Mouse (Mus musculus) heart, postnatal 0 days (tissue): ENCODE measurements around the gene Cdyl2. TPM values are rescaled to one million over a fixed set of nuclear protein-coding genes. Genes with fewer than 3 reads are reported as not detected.

ENCODE experiments used
- ATAC-seq: fragments of 200-750 bp; cut with Nextera tagmentation; 2 replicates; pipeline ENCODE4 v1.8.0; 2017; ENCODE audit warnings: low read depth, moderate number of reproducible peaks, moderate library complexity; ENCODE audit not compliant: insufficient read depth
- DNase-seq: peaks from one replicate; pipeline ENCODE4 v3.0.0-alpha.2; 2016; ENCODE audit warnings: low spot score
- H3K27ac ChIP-seq: fragments of 300-500 bp; sonication (generic); 2 replicates; pipeline ENCODE4 v1.5.1; 2014; ENCODE audit warnings: low read depth, mild to moderate bottlenecking
- H3K27me3 ChIP-seq: fragments of 300-500 bp; sonication (generic); 2 replicates; pipeline ENCODE4 v1.6.1; 2014; ENCODE audit warnings: low read length, mixed read lengths; ENCODE audit not compliant: control insufficient read depth, insufficient read depth
- H3K36me3 ChIP-seq: fragments of 300-500 bp; sonication (generic); replicated peaks from 2 replicates; pipeline ENCODE4 v1.6.1; 2014; ENCODE audit warnings: low read length, mixed read lengths; ENCODE audit not compliant: control insufficient read depth, insufficient read depth
- H3K4me1 ChIP-seq: fragments of 300-500 bp; sonication (generic); 2 replicates; pipeline ENCODE4 v1.6.1; 2014; ENCODE audit warnings: antibody characterized with exemption; ENCODE audit not compliant: control insufficient read depth, insufficient read depth
- H3K4me2 ChIP-seq: fragments of 300-500 bp; sonication (generic); 2 replicates; pipeline ENCODE4 v1.6.1; 2014; ENCODE audit warnings: low read depth, mild to moderate bottlenecking, low read length, moderate library complexity
- H3K4me3 ChIP-seq: fragments of 300-500 bp; sonication (generic); 2 replicates; pipeline ENCODE4 v1.5.1; 2014; ENCODE audit warnings: low read depth, low read length
- H3K9ac ChIP-seq: fragments of 300-500 bp; sonication (generic); replicated peaks from 2 replicates; pipeline ENCODE4 v1.6.1; 2014; ENCODE audit warnings: low read depth, low read length, mixed read lengths
- H3K9me3 ChIP-seq: fragments of 300-500 bp; sonication (generic); replicated peaks from 2 replicates; pipeline ENCODE4 v1.6.1; 2016; ENCODE audit warnings: low read length; ENCODE audit not compliant: control insufficient read depth
- CTCF ChIP-seq: IDR thresholded peaks from 2 replicates; pipeline ENCODE4 v1.5.1; 2016; ENCODE audit warnings: antibody characterized with exemption, control low read depth, low read depth
- EP300 ChIP-seq: IDR thresholded peaks from 2 replicates; pipeline ENCODE4 v1.6.1; 2016; ENCODE audit warnings: antibody characterized with exemption, low read depth
- WGBS: fragments of 180-500 bp; shearing (Covaris S2); extraction: QIAGEN DNeasy Blood & Tissue Kit; methylation state at CpG from one replicate; pipeline ENCODE4 v1.1.7; 2014; 5-methylcytosine and 5-hydroxymethylcytosine counted together
- polyA plus RNA-seq: library from polyadenylated mRNA; unstranded; fragments of >200 nt; fragmentation: Nextera tagmentation; extraction: Ambion mirVana; gene quantifications from 2 replicates; pipeline ENCODE4 v1.2.1, GENCODE M21; 2015
- total RNA-seq: library from RNA; depleted of rRNA; stranded (reverse); fragments of >200 nt; gene quantifications from 2 replicates; pipeline ENCODE4 v1.2.3, GENCODE M21; 2014; ENCODE audit warnings: low replicate concordance; rRNA removed

Gene Cdyl2
- total RNA-seq (3.6 and 4.7 TPM in 2 replicates), polyA plus RNA-seq (3.3 and 4.2 TPM in 2 replicates)

GRCm38 (mm10) chr8:116732684-116733647, at the start of gene Cdyl2:
TSS of gene Cdyl2 (minus strand) at chr8:116732991.
- H3K27me3 ChIP-seq, result peaks cover 11% of the 10 kb centered on the region
- peak within 1 kb of the TSS; percentile 93 for H3K4me2 ChIP-seq
- TF ChIP-seq EP300 (no peak), CTCF (no peak)
- peak within 1 kb of the TSS; percentile 98 for H3K4me3 ChIP-seq
- 0 out of 2 replicates have a peak, but pooled peaks cover 5% of the 10 kb centered on the region for H3K9me3 ChIP-seq
- under 1% methylated on average over 111 of the region's 129 CpGs for WGBS
- DNase-seq (peak; percentile 49), ATAC-seq (peak; percentile 83)
- peak within 1 kb of the TSS; percentile 82 for H3K27ac ChIP-seq
- H3K4me1 ChIP-seq, result no peaks in the 10 kb centered on the region
- H3K36me3 ChIP-seq, result no peaks in the 10 kb centered on the region
- peak within 1 kb of the TSS; percentile 92 for H3K9ac ChIP-seq

DNA sequence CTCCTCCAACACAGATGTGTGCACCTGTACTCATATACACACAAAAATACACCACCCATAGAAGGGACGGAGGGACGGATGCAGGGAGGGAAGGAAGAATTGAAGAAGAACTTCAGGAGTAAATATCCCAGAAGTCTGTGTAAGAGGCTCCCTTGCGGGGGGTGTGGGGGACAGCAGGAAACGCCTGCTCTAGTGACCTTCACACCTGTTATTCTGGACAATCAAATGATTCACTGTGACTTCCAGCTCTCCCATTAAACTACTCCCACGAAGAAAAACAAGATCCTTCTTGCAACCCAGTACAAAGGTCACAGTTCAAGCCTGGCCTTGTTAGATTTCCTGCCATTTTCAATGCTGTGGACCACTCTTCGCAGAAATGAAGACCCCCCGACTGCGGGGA, 47.8 kb upstream of the Cdyl2 start:
- Histone ChIP-seq H3K27me3 (no peaks in the 10 kb centered on the region), H3K4me3 (no peak overlapping the region), H3K9me3 (no peaks in the 10 kb centered on the region), H3K27ac (no peak overlapping the region), H3K36me3 (no peaks in the 10 kb centered on the region), H3K4me2 (no peak overlapping the region), H3K4me1 (no peaks in the 10 kb centered on the region), H3K9ac (no peak overlapping the region)
- no peak for TF ChIP-seq CTCF
- TF ChIP-seq EP300, result no peak
- ATAC-seq, result no peak
- no peak for DNase-seq
- WGBS, result 59% methylated on average over 8 of the region's 8 CpGs

GRCm38 (mm10) chr8:116774220-116774619, 41.4 kb upstream of the Cdyl2 start:
- Histone ChIP-seq H3K36me3 (no peaks in the 10 kb centered on the region), H3K9ac (no peak overlapping the region), H3K4me1 (no peaks in the 10 kb centered on the region), H3K4me2 (no peak overlapping the region), H3K27ac (no peak overlapping the region), H3K9me3 (no peaks in the 10 kb centered on the region), H3K4me3 (no peak overlapping the region), H3K27me3 (no peaks in the 10 kb centered on the region)
- DNase-seq (no peak), ATAC-seq (no peak)
- TF ChIP-seq EP300 (no peak), CTCF (no peak)
- WGBS, result 86% methylated on average over 5 of the region's 5 CpGs

DNA sequence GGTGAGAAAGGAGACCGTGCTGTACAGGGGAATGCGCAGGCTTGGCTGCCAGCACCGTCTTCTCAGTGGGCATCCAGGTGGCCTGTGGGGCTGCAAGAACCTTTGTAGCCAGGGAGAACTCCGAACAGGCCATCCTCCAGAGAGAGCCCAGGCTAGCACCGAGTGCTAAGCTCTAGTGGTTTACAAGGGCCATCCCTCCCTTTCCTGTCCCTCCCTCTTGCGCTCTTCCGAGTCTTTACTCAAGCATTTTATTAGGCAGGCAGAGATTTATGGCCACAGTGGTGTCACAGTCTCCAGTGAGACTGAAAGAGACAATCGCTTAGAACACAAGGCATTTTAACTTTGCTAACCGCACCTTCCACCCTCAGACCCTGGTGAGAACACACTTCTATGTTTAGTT, 39.9 kb upstream of the Cdyl2 start:
- WGBS, result 80% methylated on average over 9 of the region's 9 CpGs
- no peak for DNase-seq
- no peak overlapping the region for H3K27ac ChIP-seq
- H3K4me3 ChIP-seq, result no peak overlapping the region
- no peaks in the 10 kb centered on the region for H3K36me3 ChIP-seq
- no peaks in the 10 kb centered on the region for H3K27me3 ChIP-seq
- no peak for TF ChIP-seq EP300
- no peak for TF ChIP-seq CTCF
- no peak overlapping the region for H3K9ac ChIP-seq
- no peaks in the 10 kb centered on the region for H3K9me3 ChIP-seq
- H3K4me1 ChIP-seq, result no peaks in the 10 kb centered on the region
- no peak for ATAC-seq
- H3K4me2 ChIP-seq, result no peak overlapping the region

- WGBS, result 61% methylated on average over 7 of the region's 7 CpGs
- no peaks in the 10 kb centered on the region for H3K4me1 ChIP-seq
- H3K27ac ChIP-seq, result no peak overlapping the region
- no peaks in the 10 kb centered on the region for H3K27me3 ChIP-seq
- DNase-seq (no peak), ATAC-seq (no peak)
- TF ChIP-seq EP300 (no peak), CTCF (peak; percentile 42)
- no peaks in the 10 kb centered on the region for H3K9me3 ChIP-seq
- H3K4me3 ChIP-seq, result no peak overlapping the region
- no peak overlapping the region for H3K4me2 ChIP-seq
- H3K36me3 ChIP-seq, result no peaks in the 10 kb centered on the region
- no peak overlapping the region for H3K9ac ChIP-seq
Measured at GRCm38 (mm10) chr8:116771797-116772343, 39.1 kb upstream of the Cdyl2 start.
